Mouse (Mus musculus) bone marrow, adult 2 months (tissue): ENCODE results near the gene Gm3238.

Source experiments
- CTCF ChIP-seq: fragments of 200-500 bp; IDR thresholded peaks from 2 replicates; pipeline ENCODE4 v1.5.1; 2011; ENCODE audit warnings: low read length, control low read depth; ENCODE audit not compliant: control insufficient read depth, insufficient read depth
- POLR2A ChIP-seq: fragments of 200-500 bp; IDR thresholded peaks from 2 replicates; pipeline ENCODE4 v1.6.1; 2011; ENCODE audit warnings: low read depth, mild to moderate bottlenecking, control low read depth, low read length, borderline replicate concordance; ENCODE audit not compliant: control insufficient read depth

- TF ChIP-seq POLR2A, result no peak
- TF ChIP-seq CTCF, result no peak
These were observed 40.6 kb upstream of the Gm3238 start, which contains the start of gene Gm9507 for GRCm38 (mm10) chr10:77811743-77812142.
